Mouse (Mus musculus) neural tube, embryonic 13.5 days (tissue): Measurements from ENCODE around the gene Ccnb2. TPM values are rescaled to one million over a fixed set of nuclear protein-coding genes. Genes with fewer than 3 reads are reported as not detected.
A peak's percentile ranks its signal among the peaks of the same experiment; 100 is the strongest.

Experiments
- ATAC-seq: fragments of 200-750 bp; cut with Nextera tagmentation; 2 replicates; pipeline ENCODE4 v1.8.0; 2017; ENCODE audit warnings: low read depth, mild to moderate bottlenecking, moderate TSS enrichment, moderate library complexity
- H3K27ac ChIP-seq: fragments of 300-500 bp; sonication (generic); replicated peaks from 2 replicates; pipeline ENCODE4 v1.5.1; 2015; ENCODE audit warnings: moderate library complexity, mild to moderate bottlenecking, inconsistent platforms
- H3K27me3 ChIP-seq: fragments of 300-500 bp; sonication (generic); 2 replicates; pipeline ENCODE4 v1.6.1; 2015; ENCODE audit warnings: mild to moderate bottlenecking, inconsistent platforms
- H3K36me3 ChIP-seq: fragments of 300-500 bp; sonication (generic); 2 replicates; pipeline ENCODE4 v1.6.1; 2015; ENCODE audit warnings: mild to moderate bottlenecking, inconsistent platforms
- H3K4me1 ChIP-seq: fragments of 300-500 bp; sonication (generic); replicated peaks from 2 replicates; pipeline ENCODE4 v1.6.1; 2015; ENCODE audit warnings: inconsistent platforms
- H3K4me2 ChIP-seq: fragments of 300-500 bp; sonication (generic); 2 replicates; pipeline ENCODE4 v1.6.1; 2015; ENCODE audit warnings: inconsistent platforms, mild to moderate bottlenecking, moderate library complexity
- H3K4me3 ChIP-seq: fragments of 300-500 bp; sonication (generic); 2 replicates; pipeline ENCODE4 v1.5.1; 2015; ENCODE audit warnings: mild to moderate bottlenecking, inconsistent platforms
- H3K9ac ChIP-seq: fragments of 300-500 bp; sonication (generic); 2 replicates; pipeline ENCODE4 v1.6.1; 2015; ENCODE audit warnings: moderate library complexity, mild to moderate bottlenecking, inconsistent platforms
- H3K9me3 ChIP-seq: fragments of 300-500 bp; sonication (generic); 2 replicates; pipeline ENCODE4 v1.6.1; 2016; ENCODE audit warnings: inconsistent platforms
- WGBS: fragments of 180-500 bp; shearing (Covaris S2); methylation state at CpG from one replicate; pipeline ENCODE4 v1.1.7; 2015; 5-methylcytosine and 5-hydroxymethylcytosine counted together
- microRNA-seq: library from miRNA; unstranded; fragments of <30 nt; microRNA quantifications from one replicate; pipeline ENCODE4, GENCODE M21; 2016
- polyA plus RNA-seq: library from polyadenylated mRNA; unstranded; fragments of >200 nt; fragmentation: Nextera tagmentation; extraction: Ambion mirVana; gene quantifications from 2 replicates; pipeline ENCODE4 v1.2.1, GENCODE M21; 2015

Ccnb2 gene
- polyA plus RNA-seq, 1 experiment from 2014 or later, result 33.6 TPM

- no peak overlapping the region for H3K27ac ChIP-seq
- ATAC-seq, result no peak
- H3K4me3 ChIP-seq, result no peak overlapping the region
- 80% methylated on average over 12 of the region's 12 CpGs for WGBS
- no peak overlapping the region for H3K4me2 ChIP-seq
- H3K9ac ChIP-seq, result no peak overlapping the region
- H3K27me3 ChIP-seq, result no peaks in the 10 kb centered on the region
- no peaks in the 10 kb centered on the region for H3K4me1 ChIP-seq
- H3K9me3 ChIP-seq, result no peaks in the 10 kb centered on the region
- peaks cover 12% of the 10 kb centered on the region for H3K36me3 ChIP-seq
These were observed 39.3 kb downstream of the Ccnb2 start for GRCm38 (mm10) chr9:70382091-70382490.

GRCm38 (mm10) chr9:70379502-70380467 lies 41.6 kb downstream of the Ccnb2 start:
- no peaks in the 10 kb centered on the region for H3K4me1 ChIP-seq
- no peak overlapping the region for H3K9ac ChIP-seq
- 82% methylated on average over 7 of the region's 7 CpGs for WGBS
- H3K36me3 ChIP-seq, result peaks cover 25% of the 10 kb centered on the region
- no peak for ATAC-seq
- H3K27me3 ChIP-seq, result no peaks in the 10 kb centered on the region
- no peaks in the 10 kb centered on the region for H3K9me3 ChIP-seq
- no peak overlapping the region for H3K4me3 ChIP-seq
- no peak overlapping the region for H3K27ac ChIP-seq
- no peak overlapping the region for H3K4me2 ChIP-seq

GRCm38 (mm10) chr9:70371638-70372037 lies 49.7 kb downstream of the Ccnb2 start:
- Histone ChIP-seq H3K9ac (no peak overlapping the region), H3K4me3 (no peak overlapping the region), H3K27me3 (no peaks in the 10 kb centered on the region), H3K9me3 (0 out of 2 replicates have a peak, but pooled peaks cover 6% of the 10 kb centered on the region), H3K4me1 (no peaks in the 10 kb centered on the region), H3K36me3 (peaks cover 25% of the 10 kb centered on the region), H3K4me2 (no peak overlapping the region), H3K27ac (no peak overlapping the region)
- 75% methylated on average over 5 of the region's 5 CpGs for WGBS
- no peak for ATAC-seq

- no peak for ATAC-seq
- H3K4me3 ChIP-seq, result no peak overlapping the region
- H3K4me2 ChIP-seq, result no peak overlapping the region
- H3K27me3 ChIP-seq, result no peaks in the 10 kb centered on the region
- no peak overlapping the region for H3K27ac ChIP-seq
- H3K9ac ChIP-seq, result no peak overlapping the region
- H3K4me1 ChIP-seq, result no peaks in the 10 kb centered on the region
- H3K9me3 ChIP-seq, result 0 out of 2 replicates have a peak, but pooled peaks cover 6% of the 10 kb centered on the region
- H3K36me3 ChIP-seq, result peaks cover 31% of the 10 kb centered on the region
- whole genome bisulfite sequencing, result 93% methylated on average over 6 of the region's 6 CpGs
These were observed 54.4 kb downstream of the Ccnb2 start for GRCm38 (mm10) chr9:70366898-70367297.

- H3K9ac ChIP-seq, result no peak overlapping the region
- no peaks in the 10 kb centered on the region for H3K27me3 ChIP-seq
- no peaks in the 10 kb centered on the region for H3K4me1 ChIP-seq
- no peak overlapping the region for H3K27ac ChIP-seq
- peaks cover 31% of the 10 kb centered on the region for H3K36me3 ChIP-seq
- 0 out of 2 replicates have a peak, but pooled peaks cover 6% of the 10 kb centered on the region for H3K9me3 ChIP-seq
- ATAC-seq, result no peak
- H3K4me3 ChIP-seq, result no peak overlapping the region
- WGBS, result 90% methylated on average over 2 of the region's 2 CpGs
- H3K4me2 ChIP-seq, result no peak overlapping the region
These were observed 55.4 kb downstream of the Ccnb2 start for GRCm38 (mm10) chr9:70365915-70366314.

- H3K9me3 ChIP-seq, result 0 out of 2 replicates have a peak, but pooled peaks cover 6% of the 10 kb centered on the region
- H3K4me3 ChIP-seq, result no peak overlapping the region
- H3K36me3 ChIP-seq, result peaks cover 30% of the 10 kb centered on the region
- no peak for ATAC-seq
- no peaks in the 10 kb centered on the region for H3K27me3 ChIP-seq
- H3K9ac ChIP-seq, result no peak overlapping the region
- no peak overlapping the region for H3K27ac ChIP-seq
- no peak overlapping the region for H3K4me2 ChIP-seq
- 93% methylated on average over 8 of the region's 8 CpGs for WGBS
- no peaks in the 10 kb centered on the region for H3K4me1 ChIP-seq
These were observed 56.6 kb downstream of the Ccnb2 start for GRCm38 (mm10) chr9:70364741-70365140.

GRCm38 (mm10) chr9:70359402-70360131 lies 61.8 kb downstream of the Ccnb2 start:
- Histone ChIP-seq H3K36me3 (0 out of 2 replicates have a peak, but pooled peaks cover 18% of the 10 kb centered on the region), H3K4me2 (no peak overlapping the region), H3K9ac (no peak overlapping the region), H3K4me1 (no peaks in the 10 kb centered on the region; the same call in 1 of the 2 replicates), H3K4me3 (no peak overlapping the region), H3K9me3 (no peaks in the 10 kb centered on the region), H3K27ac (no peak overlapping the region), H3K27me3 (no peaks in the 10 kb centered on the region)
- ATAC-seq, result no peak
- 94% methylated on average over 2 of the region's 2 CpGs for WGBS

Small RNA genes lying within 50 kb of the gene (microRNA-seq; reads per million reads assigned to microRNA genes)
- gene Mir5626, result 4.4 reads per million, percentile 18 among the genes with 10 or more reads in this experiment

Other genes with a start within 250 kb of the Ccnb2 start
- 7.9 and 8.2 TPM in 2 replicates for gene Myo1e, start 214.2 kb downstream of the Ccnb2 start, polyA plus RNA-seq
- 37.6 and 41.8 TPM in 2 replicates for gene Rnf111, start 82.2 kb upstream of the Ccnb2 start, polyA plus RNA-seq
- gene Sltm, start 121.2 kb upstream of the Ccnb2 start, polyA plus RNA-seq, result 67.8 and 69.8 TPM in 2 replicates
- 0.30 and 0.91 TPM in 2 replicates for gene Gm10642, start 234.7 kb upstream of the Ccnb2 start, polyA plus RNA-seq
- 25.6 and 29.4 TPM in 2 replicates for gene Mindy2, start 235.6 kb upstream of the Ccnb2 start, polyA plus RNA-seq